Mouse (Mus musculus): Measurements from ENCODE around the gene Matn4.

The Matn4 gene

GRCm38 (mm10) chr2:164405060-164405459 lies at the start of gene Matn4:
TSS of gene Matn4 (minus strand) at chr2:164405160.
- no peak for DNase-seq

GRCm38 (mm10) chr2:164453887-164454500 lies 49.0 kb upstream of the Matn4 start:
- no peak for DNase-seq

GRCm38 (mm10) chr2:164453047-164453757 lies 48.2 kb upstream of the Matn4 start:
- DNase-seq, result peak; percentile 54

- peak; percentile 75 for DNase-seq
Observed at GRCm38 (mm10) chr2:164452000-164452676, 47.2 kb upstream of the Matn4 start.

GRCm38 (mm10) chr2:164449341-164450042 lies 44.5 kb upstream of the Matn4 start:
- DNase-seq, result peak; percentile 59

- DNase-seq, result no peak
Observed at GRCm38 (mm10) chr2:164448921-164449320, 44.0 kb upstream of the Matn4 start.

- DNase-seq, result no peak
Observed at GRCm38 (mm10) chr2:164448140-164448539, 43.2 kb upstream of the Matn4 start.

- DNase-seq, result no peak
Observed at GRCm38 (mm10) chr2:164446086-164446469, 41.1 kb upstream of the Matn4 start.

- DNase-seq, result no peak
Observed at GRCm38 (mm10) chr2:164445399-164446085, 40.6 kb upstream of the Matn4 start.

GRCm38 (mm10) chr2:164444701-164445100 lies 39.7 kb upstream of the Matn4 start:
- no peak for DNase-seq

- DNase-seq, result peak; percentile 46
Observed at GRCm38 (mm10) chr2:164443460-164444000, 38.6 kb upstream of the Matn4 start, which contains the start of gene Sdc4. TSS of gene Sdc4 (minus strand) at chr2:164443887.

GRCm38 (mm10) chr2:164443051-164443437 lies 38.1 kb upstream of the Matn4 start:
- peak; percentile 92 for DNase-seq

- peak; percentile 65 for DNase-seq
Observed at GRCm38 (mm10) chr2:164442315-164443050, 37.5 kb upstream of the Matn4 start.

GRCm38 (mm10) chr2:164441731-164442130 lies 36.8 kb upstream of the Matn4 start:
- no peak for DNase-seq

- peak; percentile 51 for DNase-seq
Observed at GRCm38 (mm10) chr2:164441155-164441554, 36.2 kb upstream of the Matn4 start.

- DNase-seq, result peak; percentile 84
Observed at GRCm38 (mm10) chr2:164440314-164440713, 35.4 kb upstream of the Matn4 start.

GRCm38 (mm10) chr2:164439001-164439421 lies 34.1 kb upstream of the Matn4 start:
- no peak for DNase-seq

- no peak for DNase-seq
Observed at GRCm38 (mm10) chr2:164438257-164438656, 33.3 kb upstream of the Matn4 start.

- DNase-seq, result no peak
Observed at GRCm38 (mm10) chr2:164437710-164438109, 32.8 kb upstream of the Matn4 start.

GRCm38 (mm10) chr2:164436961-164437360 lies 32.0 kb upstream of the Matn4 start:
- DNase-seq, result peak; percentile 66

- no peak for DNase-seq
Observed at GRCm38 (mm10) chr2:164436215-164436913, 31.4 kb upstream of the Matn4 start.

Measured in lung, postnatal 36 days (tissue).